Mouse (Mus musculus) liver, embryonic 14.5 days (tissue): ENCODE results near the gene Emcn. TPM values are rescaled to one million over a fixed set of nuclear protein-coding genes. Genes with fewer than 3 reads are reported as not detected.

Experiments
- ATAC-seq: fragments of 200-750 bp; cut with Nextera tagmentation; 2 replicates; pipeline ENCODE4 v1.8.0; 2017; ENCODE audit warnings: moderate number of reproducible peaks, mild to moderate bottlenecking, moderate library complexity; ENCODE audit not compliant: insufficient read depth
- DNase-seq, 3 experiments: peaks; one replicate each; pipeline ENCODE4 v3.0.0-alpha.2; 2012 to 2013; ENCODE audit warnings: low read depth in 3 of 3, low spot score in 3 of 3
- H3K27ac ChIP-seq: fragments of 300-500 bp; sonication (generic); 2 replicates; pipeline ENCODE4 v1.5.1; 2014; ENCODE audit warnings: moderate library complexity, mild to moderate bottlenecking, control low read depth, inconsistent platforms
- H3K27me3 ChIP-seq: fragments of 300-500 bp; sonication (generic); 2 replicates; pipeline ENCODE4 v1.6.1; 2014; ENCODE audit warnings: mild to moderate bottlenecking, low read length, moderate library complexity; ENCODE audit not compliant: control insufficient read depth, insufficient read depth
- H3K36me3 ChIP-seq: fragments of 300-500 bp; sonication (generic); replicated peaks from 2 replicates; pipeline ENCODE4 v1.6.1; 2014; ENCODE audit warnings: low read depth; ENCODE audit not compliant: control insufficient read depth, insufficient read depth
- H3K4me1 ChIP-seq, 2 experiments: fragments of 200-500 bp in 1 of 2; fragments of 300-500 bp in 1 of 2; sonication (generic) in 1 of 2; replicated peaks; 2 replicates each; pipeline ENCODE4 v1.6.1; 2012 to 2014; ENCODE audit warnings: antibody characterized with exemption in 1 of 2, inconsistent platforms in 1 of 2, low read length in 1 of 2; ENCODE audit not compliant: control insufficient read depth in 2 of 2, insufficient read depth in 2 of 2
- H3K4me2 ChIP-seq: fragments of 300-500 bp; sonication (generic); 2 replicates; pipeline ENCODE4 v1.6.1; 2014; ENCODE audit warnings: low read depth, mild to moderate bottlenecking, control low read depth, moderate library complexity
- H3K4me3 ChIP-seq, 2 experiments: fragments of 200-500 bp in 1 of 2; fragments of 300-500 bp in 1 of 2; sonication (generic) in 1 of 2; 2 replicates each; pipeline ENCODE4 v1.5.1; 2012 to 2014; ENCODE audit warnings: low read depth in 2 of 2, low read length in 2 of 2, mild to moderate bottlenecking in 2 of 2, control low read depth in 1 of 2, inconsistent platforms in 1 of 2, moderate library complexity in 1 of 2; ENCODE audit not compliant: insufficient read depth in 1 of 2
- H3K9ac ChIP-seq: fragments of 300-500 bp; sonication (generic); replicated peaks from 2 replicates; pipeline ENCODE4 v1.6.1; 2014; ENCODE audit warnings: mild to moderate bottlenecking, control low read depth, moderate library complexity
- H3K9me3 ChIP-seq: fragments of 300-500 bp; sonication (generic); 2 replicates; pipeline ENCODE4 v1.6.1; 2016; ENCODE audit warnings: low read length, mixed read lengths; ENCODE audit not compliant: control insufficient read depth
- CTCF ChIP-seq: IDR thresholded peaks from 2 replicates; pipeline ENCODE4 v1.5.1; 2016; ENCODE audit warnings: antibody characterized with exemption, low read depth, control low read depth
- EP300 ChIP-seq: IDR thresholded peaks from 2 replicates; pipeline ENCODE4 v1.6.1; 2016; ENCODE audit warnings: antibody characterized with exemption, low read depth
- WGBS: fragments of 180-500 bp; shearing (Covaris S2); extraction: QIAGEN DNeasy Blood & Tissue Kit; methylation state at CpG from one replicate; pipeline ENCODE4 v1.1.7; 2014; ENCODE audit not compliant: insufficient replicate concordance; 5-methylcytosine and 5-hydroxymethylcytosine counted together
- polyA plus RNA-seq, 2 experiments: library from polyadenylated mRNA; depleted of rRNA in 1 of 2; stranded (reverse) in 1 of 2; unstranded in 1 of 2; fragments of >200 nt; fragmentation: Nextera tagmentation in 1 of 2; extraction: Ambion mirVana in 1 of 2; gene quantifications; 2 replicates each; pipeline versions ENCODE4 v1.2.1 to v1.2.3; 2012 to 2014

The Emcn gene
- polyA plus RNA-seq, 2 experiments, result 1.8 to 1.9 TPM

GRCm38 (mm10) chr3:137418636-137419035 lies 77.8 kb downstream of the Emcn start:
- no peak overlapping the region for H3K9ac ChIP-seq
- no peak for TF ChIP-seq EP300
- TF ChIP-seq CTCF, result peak; percentile 18; the same call in 1 of the 2 replicates
- H3K4me3 ChIP-seq, result no peak overlapping the region
- no peak overlapping the region for H3K27ac ChIP-seq
- no peaks in the 10 kb centered on the region for H3K27me3 ChIP-seq
- no peak for DNase-seq
- no peak for ATAC-seq
- H3K4me1 ChIP-seq, result no peaks in the 10 kb centered on the region
- 52% methylated on average over 4 of the region's 4 CpGs for WGBS
- H3K36me3 ChIP-seq, result no peaks in the 10 kb centered on the region
- no peaks in the 10 kb centered on the region for H3K9me3 ChIP-seq
- no peak overlapping the region for H3K4me2 ChIP-seq

GRCm38 (mm10) chr3:137429516-137429915 lies 88.6 kb downstream of the Emcn start:
- no peak for DNase-seq
- ATAC-seq, result no peak
- TF ChIP-seq CTCF, result no peak
- TF ChIP-seq EP300, result no peak
- Histone ChIP-seq H3K4me1 (no peaks in the 10 kb centered on the region), H3K4me3 (no peak overlapping the region), H3K9ac (no peak overlapping the region), H3K4me2 (no peak overlapping the region), H3K27ac (no peak overlapping the region), H3K9me3 (no peaks in the 10 kb centered on the region), H3K27me3 (no peaks in the 10 kb centered on the region), H3K36me3 (no peaks in the 10 kb centered on the region)
- 65% methylated on average over 6 of the region's 6 CpGs for WGBS

- DNase-seq, result no peak
- H3K9ac ChIP-seq, result no peak overlapping the region
- H3K9me3 ChIP-seq, result no peaks in the 10 kb centered on the region
- H3K4me2 ChIP-seq, result no peak overlapping the region
- no peak overlapping the region for H3K27ac ChIP-seq
- H3K27me3 ChIP-seq, result no peaks in the 10 kb centered on the region
- H3K4me3 ChIP-seq, result no peak overlapping the region
- no peaks in the 10 kb centered on the region for H3K4me1 ChIP-seq
- ATAC-seq, result no peak
- 42% methylated on average over 4 of the region's 4 CpGs for WGBS
- H3K36me3 ChIP-seq, result no peaks in the 10 kb centered on the region
- TF ChIP-seq CTCF, result no peak
- no peak for TF ChIP-seq EP300
Measured at GRCm38 (mm10) chr3:137464902-137465629, 124.2 kb downstream of the Emcn start.

- ATAC-seq (no peak), DNase-seq (no peak)
- no peaks in the 10 kb centered on the region for H3K27me3 ChIP-seq
- H3K9me3 ChIP-seq, result no peaks in the 10 kb centered on the region
- no peak overlapping the region for H3K9ac ChIP-seq
- H3K4me1 ChIP-seq, result no peaks in the 10 kb centered on the region
- no peak overlapping the region for H3K4me3 ChIP-seq
- H3K27ac ChIP-seq, result no peak overlapping the region
- no peaks in the 10 kb centered on the region for H3K36me3 ChIP-seq
- H3K4me2 ChIP-seq, result no peak overlapping the region
- no peak for TF ChIP-seq EP300
- TF ChIP-seq CTCF, result no peak
- 43% methylated on average over 4 of the region's 4 CpGs for WGBS
Measured at GRCm38 (mm10) chr3:137465953-137466352, 125.1 kb downstream of the Emcn start.

GRCm38 (mm10) chr3:137466766-137467165 lies 125.9 kb downstream of the Emcn start:
- no peak overlapping the region for H3K4me3 ChIP-seq
- no peaks in the 10 kb centered on the region for H3K36me3 ChIP-seq
- H3K4me1 ChIP-seq, result no peaks in the 10 kb centered on the region
- no peaks in the 10 kb centered on the region for H3K27me3 ChIP-seq
- H3K9ac ChIP-seq, result no peak overlapping the region
- DNase-seq, result no peak
- H3K27ac ChIP-seq, result no peak overlapping the region
- no peaks in the 10 kb centered on the region for H3K9me3 ChIP-seq
- 73% methylated on average over 4 of the region's 4 CpGs for WGBS
- no peak for ATAC-seq
- no peak overlapping the region for H3K4me2 ChIP-seq
- TF ChIP-seq EP300 (no peak), CTCF (no peak)
